Mouse (Mus musculus) liver, adult 2 months (tissue): ENCODE data around the gene Lztr1. TPM values are rescaled to one million over a fixed set of nuclear protein-coding genes. Genes with fewer than 3 reads are reported as not detected.

ENCODE experiments used
- DNase-seq: peaks from one replicate; pipeline ENCODE4 v3.0.0-alpha.2; 2011; ENCODE audit warnings: low read depth, low spot score; ENCODE audit errors: extremely low read depth
- H3K27ac ChIP-seq: fragments of 200-500 bp; replicated peaks from 2 replicates; pipeline ENCODE4 v1.5.1; 2012; ENCODE audit warnings: low read depth, mild to moderate bottlenecking, control low read depth, inconsistent platforms, low read length; ENCODE audit not compliant: insufficient read depth
- H3K27me3 ChIP-seq: fragments of 200-500 bp; 2 replicates; pipeline ENCODE4 v1.6.1; 2012; ENCODE audit warnings: mild to moderate bottlenecking, moderate library complexity, low read length, inconsistent platforms; ENCODE audit not compliant: control insufficient read depth, insufficient read depth
- H3K36me3 ChIP-seq: fragments of 200-500 bp; 2 replicates; pipeline ENCODE4 v1.6.1; 2012; ENCODE audit warnings: low read length, inconsistent platforms; ENCODE audit not compliant: control insufficient read depth, insufficient read depth
- H3K4me1 ChIP-seq: fragments of 200-500 bp; 2 replicates; pipeline ENCODE4 v1.6.1; 2011; ENCODE audit warnings: low read length; ENCODE audit not compliant: control insufficient read depth, insufficient read depth
- H3K4me3 ChIP-seq: fragments of 200-500 bp; 2 replicates; pipeline ENCODE4 v1.5.1; 2011; ENCODE audit warnings: low read depth, mild to moderate bottlenecking, control low read depth, low read length, moderate library complexity; ENCODE audit not compliant: insufficient read depth
- H3K79me2 ChIP-seq: fragments of 200-500 bp; 2 replicates; pipeline ENCODE4 v1.6.1; 2012; ENCODE audit warnings: inconsistent platforms, mild to moderate bottlenecking, low read length, moderate library complexity; ENCODE audit not compliant: control insufficient read depth, insufficient read depth
- H3K9ac ChIP-seq: fragments of 200-500 bp; 2 replicates; pipeline ENCODE4 v1.6.1; 2012; ENCODE audit warnings: low read depth, mild to moderate bottlenecking, control low read depth, inconsistent platforms, low read length
- CTCF ChIP-seq: fragments of 200-500 bp; IDR thresholded peaks from 2 replicates; pipeline ENCODE4 v1.5.1; 2011; ENCODE audit warnings: low read depth, low read length, control low read depth
- POLR2A ChIP-seq: fragments of 200-500 bp; IDR thresholded peaks from 2 replicates; pipeline ENCODE4 v1.6.1; 2011; ENCODE audit warnings: low read length, control low read depth; ENCODE audit not compliant: insufficient read depth; ENCODE audit errors: extremely low read depth
- WGBS: fragments of 180-500 bp; shearing (Covaris S2); methylation state at CpG from one replicate; pipeline ENCODE4 v1.1.7; 2018; 5-methylcytosine and 5-hydroxymethylcytosine counted together
- polyA plus RNA-seq: library from polyadenylated mRNA; depleted of rRNA; stranded (reverse); fragments of >200 nt; gene quantifications from 2 replicates; pipeline ENCODE4 v1.2.3, GENCODE M21; 2012
- total RNA-seq: library from RNA; depleted of rRNA; stranded (reverse); fragments of >200 nt; gene quantifications from 2 replicates; pipeline ENCODE4 v1.2.3, GENCODE M21; 2014

The Lztr1 gene
- total and polyA plus RNA-seq, 2 experiments: 39.0 to 96.7 TPM

DNA sequence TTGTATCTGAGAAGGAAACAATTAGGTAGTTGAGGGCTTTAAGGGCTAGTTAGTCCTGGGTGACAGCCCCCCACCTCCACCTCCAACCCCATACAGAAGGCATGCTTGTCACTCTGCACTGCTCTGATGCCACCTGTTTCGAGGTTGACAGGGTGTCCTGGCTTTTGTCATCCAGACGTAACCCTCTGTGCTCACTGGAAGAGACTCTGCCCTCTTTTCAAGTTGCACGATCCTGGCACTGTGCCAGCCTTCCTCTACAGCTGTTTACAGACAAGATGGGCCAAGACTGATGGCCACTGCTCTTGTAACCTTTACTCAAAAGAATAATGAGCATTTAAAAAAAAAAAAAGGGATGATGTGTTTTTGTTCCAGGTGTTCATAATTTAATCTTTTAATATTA lies 22.0 kb upstream of the Lztr1 start:
- H3K4me1 ChIP-seq: peaks cover 1% of the 10 kb centered on the region; the same call in 1 of the 2 replicates
- H3K36me3 ChIP-seq: peaks cover 23% of the 10 kb centered on the region
- no peaks in the 10 kb centered on the region for H3K27me3 ChIP-seq
- H3K4me3 ChIP-seq: no peak overlapping the region
- TF ChIP-seq POLR2A (no peak), CTCF (no peak)
- H3K79me2 ChIP-seq: 0 out of 2 replicates have a peak, but pooled peaks cover 3% of the 10 kb centered on the region
- no peak overlapping the region for H3K9ac ChIP-seq
- DNase-seq: peak; percentile 94
- H3K27ac ChIP-seq: no peak overlapping the region
- 8% methylated on average over 3 of the region's 3 CpGs for WGBS

DNA sequence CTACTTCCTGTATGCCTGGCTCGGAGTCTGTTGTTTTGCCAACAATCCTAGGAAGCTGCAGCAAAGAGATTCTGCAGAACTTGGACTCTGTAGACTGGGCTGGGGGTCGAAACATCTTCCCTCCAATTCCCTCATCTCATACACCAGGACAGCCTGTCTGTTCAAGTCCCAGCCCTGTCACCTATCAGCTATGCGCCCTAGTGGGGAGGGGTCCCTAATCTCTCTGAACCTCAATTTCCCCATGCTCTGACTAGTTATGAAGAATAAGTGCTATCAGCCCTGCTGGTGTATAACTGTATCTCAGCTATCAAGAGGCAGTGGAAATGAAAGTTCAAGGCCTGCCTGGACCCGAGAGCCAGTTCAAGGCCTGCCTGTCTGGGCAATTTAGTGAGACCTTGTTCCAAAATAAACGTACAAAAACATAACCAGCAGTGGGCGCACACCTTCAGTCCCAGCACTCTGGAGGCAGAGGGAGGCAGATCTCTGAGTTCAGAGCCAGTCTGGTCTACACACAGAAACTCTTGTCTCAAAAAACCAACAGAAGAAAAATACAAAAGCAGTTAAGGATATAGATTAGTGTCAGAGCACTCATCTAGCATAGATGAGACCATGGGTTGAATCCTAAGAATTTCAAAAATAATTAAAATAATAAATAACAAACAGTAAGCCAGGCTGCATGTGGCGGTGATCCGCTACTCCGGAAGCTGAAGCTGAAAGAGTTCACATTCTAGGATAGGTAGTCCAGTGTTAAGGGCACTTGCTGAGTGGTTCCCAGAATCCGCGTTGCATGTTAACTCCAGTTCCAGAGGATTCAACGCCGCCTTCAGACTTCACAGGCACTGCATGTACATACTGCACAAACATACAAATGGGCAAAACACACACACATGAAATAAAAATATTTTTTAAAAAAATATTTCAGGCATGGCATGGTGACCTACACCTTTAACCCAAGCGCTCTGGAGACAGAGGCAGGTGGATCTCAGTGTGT lies 19.7 kb upstream of the Lztr1 start:
- Histone ChIP-seq H3K27ac (no peak overlapping the region), H3K9ac (no peak overlapping the region), H3K79me2 (0 out of 2 replicates have a peak, but pooled peaks cover 2% of the 10 kb centered on the region), H3K4me1 (peaks cover 1% of the 10 kb centered on the region; the same call in 1 of the 2 replicates), H3K4me3 (no peak overlapping the region), H3K27me3 (no peaks in the 10 kb centered on the region), H3K36me3 (peaks cover 15% of the 10 kb centered on the region)
- WGBS: 43% methylated on average over 14 of the region's 14 CpGs
- peak; percentile 82 for DNase-seq
- TF ChIP-seq CTCF (peak; percentile 55), POLR2A (no peak)

DNA sequence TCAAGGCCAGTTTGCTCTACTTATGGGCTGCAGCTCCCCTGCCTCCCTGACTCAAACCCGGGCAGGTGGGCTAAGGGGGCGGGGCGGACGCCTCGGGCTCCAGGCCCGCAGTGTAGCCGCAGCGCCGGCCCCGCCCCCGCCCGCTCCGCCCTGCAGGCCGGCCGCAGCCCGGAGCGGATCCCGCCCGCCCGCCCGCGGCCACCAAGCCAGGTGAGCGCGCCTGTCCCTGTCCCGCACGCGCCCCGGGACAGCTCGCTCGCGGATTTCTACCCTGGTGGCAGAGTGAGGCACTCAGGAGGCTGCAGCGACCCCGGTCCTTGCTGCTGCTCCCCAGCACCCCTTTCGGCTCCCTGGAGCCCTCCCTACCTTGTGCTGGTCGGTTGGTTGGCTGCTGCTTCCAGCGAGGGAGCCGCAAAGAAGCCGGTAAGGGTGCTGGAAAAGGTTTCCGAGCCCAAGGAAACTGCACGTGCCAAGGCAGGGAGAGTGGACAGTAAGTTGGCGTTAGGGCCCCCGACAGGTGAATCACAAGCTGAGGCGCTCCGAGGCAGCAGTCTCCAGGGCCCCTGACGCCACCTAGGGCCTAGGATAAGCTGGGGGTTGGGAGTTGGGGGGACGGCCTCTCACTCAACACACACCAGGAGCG lies 18.9 kb upstream of the Lztr1 start, which contains the start of gene Aifm3:
TSS of gene Aifm3 (plus strand) at position 143 of the 643 bp plus-strand sequence.
- Histone ChIP-seq H3K27me3 (no peaks in the 10 kb centered on the region), H3K4me3 (peak within 1 kb of the TSS; percentile 66), H3K36me3 (peaks cover 8% of the 10 kb centered on the region; the same call in 1 of the 2 replicates), H3K9ac (peak within 1 kb of the TSS; percentile 80), H3K79me2 (no peaks in the 10 kb centered on the region), H3K4me1 (peaks cover 1% of the 10 kb centered on the region; the same call in 1 of the 2 replicates), H3K27ac (no peak within 1 kb of the TSS)
- DNase-seq: no peak
- TF ChIP-seq POLR2A (no peak), CTCF (0 out of 2 replicates have a peak, but pooled peaks have one; percentile 8)
- 4% methylated on average over 47 of the region's 47 CpGs for WGBS

GRCm38 (mm10) chr16:17491154-17491553 lies 17.3 kb upstream of the Lztr1 start:
- Histone ChIP-seq H3K9ac (no peak overlapping the region), H3K4me1 (peaks cover 1% of the 10 kb centered on the region; the same call in 1 of the 2 replicates), H3K27ac (no peak overlapping the region), H3K27me3 (no peaks in the 10 kb centered on the region), H3K79me2 (no peaks in the 10 kb centered on the region), H3K36me3 (no peaks in the 10 kb centered on the region), H3K4me3 (no peak overlapping the region)
- TF ChIP-seq POLR2A (no peak), CTCF (no peak)
- 96% methylated on average over 5 of the region's 5 CpGs for WGBS
- DNase-seq: no peak

DNA sequence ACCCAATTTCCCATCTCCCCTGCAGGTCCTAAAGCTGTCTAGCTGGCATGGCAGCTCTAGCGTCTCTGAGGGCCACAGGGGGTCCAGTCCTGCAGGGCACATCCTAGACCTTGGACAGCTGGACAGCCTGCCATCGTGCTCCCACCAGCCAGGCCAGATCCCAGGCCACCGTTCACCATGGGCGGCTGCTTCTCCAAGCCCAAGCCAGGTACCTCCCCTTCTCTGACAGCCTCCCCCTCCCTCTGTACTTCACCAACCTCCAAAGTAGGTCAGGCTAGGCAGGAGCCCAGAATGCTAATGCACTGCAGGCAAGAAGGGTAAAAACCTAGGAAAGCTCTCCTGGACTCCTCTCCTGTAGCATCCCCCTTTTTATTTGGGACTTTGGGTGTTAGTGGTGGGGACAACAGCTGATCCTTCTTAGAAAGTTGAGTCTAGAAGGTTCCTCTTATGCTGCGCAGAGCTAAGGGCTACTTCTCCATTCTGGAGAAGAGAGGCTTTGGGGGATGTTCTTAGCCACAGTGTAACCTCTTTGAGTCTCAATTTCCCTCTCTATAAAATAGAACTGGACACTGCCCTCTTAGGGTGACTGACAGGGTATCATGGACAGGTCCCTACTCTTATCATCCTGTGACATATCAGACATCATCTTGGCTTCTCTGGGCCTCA lies 16.5 kb upstream of the Lztr1 start:
- no peak overlapping the region for H3K27ac ChIP-seq
- peaks cover 1% of the 10 kb centered on the region; the same call in 1 of the 2 replicates for H3K4me1 ChIP-seq
- no peaks in the 10 kb centered on the region for H3K27me3 ChIP-seq
- no peak overlapping the region for H3K4me3 ChIP-seq
- WGBS: 80% methylated on average over 5 of the region's 5 CpGs
- H3K79me2 ChIP-seq: no peaks in the 10 kb centered on the region
- H3K36me3 ChIP-seq: no peaks in the 10 kb centered on the region
- H3K9ac ChIP-seq: no peak overlapping the region
- no peak for DNase-seq
- TF ChIP-seq CTCF: no peak
- TF ChIP-seq POLR2A: no peak
